Mouse (Mus musculus): Measurements from ENCODE around the gene Olfr805. TPM values are rescaled to one million over a fixed set of nuclear protein-coding genes. Genes with fewer than 3 reads are reported as not detected.

Olfr805 gene
- polyA plus RNA-seq, 1 experiment from 2014 or later, result not detected

Small RNAs within 50 kb of the gene (microRNA-seq; reads per million reads assigned to microRNA genes)
- gene Gm24485, result not detected

Other genes with a start within 250 kb of the Olfr805 start
- not detected in 2 replicates for gene Olfr789, start 244.6 kb downstream of the Olfr805 start, polyA plus RNA-seq (2015; fragmentation: Nextera tagmentation; extraction: Ambion mirVana)
- gene Olfr790, start 230.9 kb downstream of the Olfr805 start, polyA plus RNA-seq (2015; fragmentation: Nextera tagmentation; extraction: Ambion mirVana), result not detected in 2 replicates
- gene Olfr791, start 207.6 kb downstream of the Olfr805 start, polyA plus RNA-seq (2015; fragmentation: Nextera tagmentation; extraction: Ambion mirVana), result not detected in 2 replicates
- gene Olfr792, start 190.2 kb downstream of the Olfr805 start, polyA plus RNA-seq (2015; fragmentation: Nextera tagmentation; extraction: Ambion mirVana), result not detected in 2 replicates
- not detected in 2 replicates for gene Olfr794, start 161.7 kb downstream of the Olfr805 start, polyA plus RNA-seq (2015; fragmentation: Nextera tagmentation; extraction: Ambion mirVana)
- gene Olfr796, start 116.8 kb downstream of the Olfr805 start, polyA plus RNA-seq (2015; fragmentation: Nextera tagmentation; extraction: Ambion mirVana), result not detected in 2 replicates
- gene Olfr798, start 101.4 kb downstream of the Olfr805 start, polyA plus RNA-seq (2015; fragmentation: Nextera tagmentation; extraction: Ambion mirVana), result not detected in 2 replicates
- gene Olfr799, start 91.9 kb downstream of the Olfr805 start, polyA plus RNA-seq (2015; fragmentation: Nextera tagmentation; extraction: Ambion mirVana), result not detected in 2 replicates
- gene Olfr800, start 71.7 kb downstream of the Olfr805 start, polyA plus RNA-seq (2015; fragmentation: Nextera tagmentation; extraction: Ambion mirVana), result not detected in 2 replicates
- not detected in 2 replicates for gene Olfr801, start 55.5 kb downstream of the Olfr805 start, polyA plus RNA-seq (2015; fragmentation: Nextera tagmentation; extraction: Ambion mirVana)
- gene Olfr802, start 41.2 kb downstream of the Olfr805 start, polyA plus RNA-seq (2015; fragmentation: Nextera tagmentation; extraction: Ambion mirVana), result not detected in 2 replicates
- not detected in 2 replicates for gene Olfr803, start 35.1 kb downstream of the Olfr805 start, polyA plus RNA-seq (2015; fragmentation: Nextera tagmentation; extraction: Ambion mirVana)
- not detected in 2 replicates for gene Olfr804, start 26.2 kb downstream of the Olfr805 start, polyA plus RNA-seq (2015; fragmentation: Nextera tagmentation; extraction: Ambion mirVana)
- not detected in 2 replicates for gene Olfr806, start 12.5 kb upstream of the Olfr805 start, polyA plus RNA-seq (2015; fragmentation: Nextera tagmentation; extraction: Ambion mirVana)
- not detected in 2 replicates for gene Olfr807, start 28.4 kb upstream of the Olfr805 start, polyA plus RNA-seq (2015; fragmentation: Nextera tagmentation; extraction: Ambion mirVana)
- not detected in 2 replicates for gene Olfr808, start 36.1 kb upstream of the Olfr805 start, polyA plus RNA-seq (2015; fragmentation: Nextera tagmentation; extraction: Ambion mirVana)
- not detected in 2 replicates for gene Olfr809, start 45.3 kb upstream of the Olfr805 start, polyA plus RNA-seq (2015; fragmentation: Nextera tagmentation; extraction: Ambion mirVana)
- not detected in 2 replicates for gene Olfr810, start 65.5 kb upstream of the Olfr805 start, polyA plus RNA-seq (2015; fragmentation: Nextera tagmentation; extraction: Ambion mirVana)
- not detected in 2 replicates for gene Olfr811, start 75.0 kb upstream of the Olfr805 start, polyA plus RNA-seq (2015; fragmentation: Nextera tagmentation; extraction: Ambion mirVana)
- not detected in 2 replicates for gene Olfr812, start 116.7 kb upstream of the Olfr805 start, polyA plus RNA-seq (2015; fragmentation: Nextera tagmentation; extraction: Ambion mirVana)
- gene Olfr813, start 126.0 kb upstream of the Olfr805 start, polyA plus RNA-seq (2015; fragmentation: Nextera tagmentation; extraction: Ambion mirVana), result not detected in 2 replicates
- gene Olfr814, start 150.5 kb upstream of the Olfr805 start, polyA plus RNA-seq (2015; fragmentation: Nextera tagmentation; extraction: Ambion mirVana), result not detected in 2 replicates
- not detected in 2 replicates for gene Olfr815, start 176.5 kb upstream of the Olfr805 start, polyA plus RNA-seq (2015; fragmentation: Nextera tagmentation; extraction: Ambion mirVana)
- not detected in 2 replicates for gene Olfr816, start 186.2 kb upstream of the Olfr805 start, polyA plus RNA-seq (2015; fragmentation: Nextera tagmentation; extraction: Ambion mirVana)
- not detected in 2 replicates for gene Olfr818, start 219.7 kb upstream of the Olfr805 start, polyA plus RNA-seq (2015; fragmentation: Nextera tagmentation; extraction: Ambion mirVana)
- gene Olfr819, start 237.9 kb upstream of the Olfr805 start, polyA plus RNA-seq (2015; fragmentation: Nextera tagmentation; extraction: Ambion mirVana), result not detected in 2 replicates
- not detected in 2 replicates for gene Olfr247, start 246.8 kb upstream of the Olfr805 start, polyA plus RNA-seq (2015; fragmentation: Nextera tagmentation; extraction: Ambion mirVana)

Measured in lung, embryonic 15.5 days (tissue).